Mouse (Mus musculus) thymus, postnatal 0 days (tissue): ENCODE data around the gene Tmem100. TPM values are rescaled to one million over a fixed set of nuclear protein-coding genes. Genes with fewer than 3 reads are reported as not detected.

Experiments used
- DNase-seq: peaks from one replicate; pipeline ENCODE4 v3.0.0-alpha.2; 2015; ENCODE audit warnings: low spot score
- polyA plus RNA-seq: library from polyadenylated mRNA; unstranded; fragments of >200 nt; fragmentation: Nextera tagmentation; extraction: Ambion mirVana; gene quantifications from 2 replicates; pipeline ENCODE4 v1.2.1, GENCODE M21; 2015

Tmem100 gene
- polyA plus RNA-seq, 1 experiment from 2014 or later, result 3.8 TPM

- DNase-seq, result no peak
Observed at GRCm38 (mm10) chr11:90057070-90057469, 26.9 kb downstream of the Tmem100 start.

GRCm38 (mm10) chr11:90059241-90059640 is 29.1 kb downstream of the Tmem100 start:
- no peak for DNase-seq

GRCm38 (mm10) chr11:90062657-90063056 is 32.5 kb downstream of the Tmem100 start:
- DNase-seq, result no peak

- no peak for DNase-seq
Observed at GRCm38 (mm10) chr11:90066405-90067250, 36.5 kb downstream of the Tmem100 start.

- no peak for DNase-seq
Observed at GRCm38 (mm10) chr11:90071747-90072146, 41.6 kb downstream of the Tmem100 start.

- DNase-seq, result no peak
Observed at GRCm38 (mm10) chr11:90073201-90073600, 43.1 kb downstream of the Tmem100 start.

GRCm38 (mm10) chr11:90076666-90077065 is 46.5 kb downstream of the Tmem100 start:
- no peak for DNase-seq

- DNase-seq, result no peak
Observed at GRCm38 (mm10) chr11:90080678-90081267, 50.6 kb downstream of the Tmem100 start.

- DNase-seq, result no peak
Observed at GRCm38 (mm10) chr11:90081820-90082596, 51.9 kb downstream of the Tmem100 start.

GRCm38 (mm10) chr11:90083042-90083441 is 52.9 kb downstream of the Tmem100 start:
- no peak for DNase-seq

GRCm38 (mm10) chr11:90084166-90084565 is 54.0 kb downstream of the Tmem100 start:
- DNase-seq, result no peak

Other genes with a start within 250 kb of the Tmem100 start
- gene Pctp, start 27.5 kb upstream of the Tmem100 start, polyA plus RNA-seq, result 5.0 and 5.1 TPM in 2 replicates
- 19.6 and 25.6 TPM in 2 replicates for gene Gm45716, start 157.3 kb downstream of the Tmem100 start, polyA plus RNA-seq
- 18.3 and 19.2 TPM in 2 replicates for gene Mmd, start 219.1 kb downstream of the Tmem100 start, polyA plus RNA-seq